Mouse (Mus musculus) CH12.LX (cell line): ENCODE results near the gene Ehf. TPM values are rescaled to one million over a fixed set of nuclear protein-coding genes. Genes with fewer than 3 reads are reported as not detected.

ENCODE experiments used
- DNase-seq: peaks from one replicate; pipeline ENCODE4 v3.0.0-alpha.2; 2013; ENCODE audit errors: extremely low read depth
- H3K27ac ChIP-seq: 2 replicates; pipeline ENCODE4 v1.5.1; 2012; ENCODE audit warnings: low read depth, mild to moderate bottlenecking, control low read depth, moderate library complexity; ENCODE audit not compliant: insufficient read depth
- H3K27me3 ChIP-seq: replicated peaks from 2 replicates; pipeline ENCODE3; 2012; ENCODE audit warnings: inconsistent platforms
- H3K36me3 ChIP-seq, 2 experiments: replicated peaks in 1 of 2; 2 replicates each; pipeline versions ENCODE3 to v1.6.1; 2012; ENCODE audit warnings: inconsistent platforms in 1 of 2, low read length in 1 of 2, mild to moderate bottlenecking in 1 of 2, mixed read lengths in 1 of 2, moderate library complexity in 1 of 2; ENCODE audit not compliant: control insufficient read depth in 1 of 2, insufficient read depth in 1 of 2
- H3K4me1 ChIP-seq, 2 experiments: 2 replicates each; pipeline ENCODE4 v1.6.1; 2012; ENCODE audit warnings: inconsistent platforms in 1 of 2, moderate library complexity in 1 of 2; ENCODE audit not compliant: insufficient read depth in 2 of 2, control insufficient read depth in 1 of 2
- H3K4me2 ChIP-seq: 2 replicates; pipeline ENCODE4 v1.6.1; 2012; ENCODE audit warnings: low read depth, mild to moderate bottlenecking, control low read depth; ENCODE audit not compliant: poor library complexity, insufficient read depth, severe bottlenecking
- H3K4me3 ChIP-seq, 3 experiments: fragments of 150-350 bp in 1 of 3; sonication (generic) in 1 of 3; replicated peaks in 1 of 3; 2 replicates each; pipeline versions ENCODE3 to v1.5.1; 2011 to 2012; ENCODE audit warnings: low read depth in 2 of 3, low read length in 2 of 3, mild to moderate bottlenecking in 2 of 3, moderate library complexity in 2 of 3, control low read depth in 1 of 3, improper control_type of control experiment in 1 of 3, inconsistent platforms in 1 of 3, mixed read lengths in 1 of 3; ENCODE audit not compliant: poor library complexity in 1 of 3
- H3K79me2 ChIP-seq: replicated peaks from 2 replicates; pipeline ENCODE4 v1.6.1; 2012; ENCODE audit warnings: mild to moderate bottlenecking, moderate library complexity; ENCODE audit not compliant: control insufficient read depth, poor library complexity, insufficient read depth, severe bottlenecking; ENCODE audit errors: extremely low read depth
- H3K9ac ChIP-seq: 2 replicates; pipeline ENCODE4 v1.6.1; 2012; ENCODE audit warnings: low read depth, mild to moderate bottlenecking, control low read depth, moderate library complexity; ENCODE audit not compliant: insufficient read depth
- H3K9me3 ChIP-seq: replicated peaks from 2 replicates; pipeline ENCODE3; 2012; ENCODE audit warnings: low read length, inconsistent platforms, mixed read lengths
- BHLHE40 ChIP-seq: IDR thresholded peaks from 2 replicates; pipeline ENCODE4 v1.6.1; 2011; ENCODE audit warnings: mild to moderate bottlenecking, low read depth, low read length, improper control_type of control experiment
- CHD1 ChIP-seq: IDR thresholded peaks from 2 replicates; pipeline ENCODE4 v1.6.1; 2012; ENCODE audit warnings: low read depth, low read length, improper control_type of control experiment, inconsistent platforms
- CTCF ChIP-seq, 2 experiments: IDR thresholded peaks in 1 of 2; conservative IDR thresholded peaks in 1 of 2; 2 replicates each; pipeline ENCODE4 v1.5.1; 2011 to 2012; ENCODE audit warnings: low read depth in 2 of 2, low read length in 2 of 2, improper control_type of control experiment in 1 of 2, inconsistent platforms in 1 of 2, mild to moderate bottlenecking in 1 of 2, moderate library complexity in 1 of 2
- E2F4 ChIP-seq: IDR thresholded peaks from 2 replicates; pipeline ENCODE4 v1.6.1; 2011; ENCODE audit warnings: low read depth, low read length, improper control_type of control experiment; ENCODE audit not compliant: insufficient replicate concordance
- EP300 ChIP-seq: IDR thresholded peaks from 2 replicates; pipeline ENCODE4 v1.6.1; 2011; ENCODE audit warnings: low read length, improper control_type of control experiment
- ETS1 ChIP-seq: conservative IDR thresholded peaks from 2 replicates; pipeline ENCODE4 v1.6.1; 2012; ENCODE audit warnings: low read depth, mild to moderate bottlenecking, inconsistent platforms, low read length, improper control_type of control experiment, moderate library complexity
- GABPA ChIP-seq: IDR thresholded peaks from 2 replicates; pipeline ENCODE4 v1.6.1; 2012; ENCODE audit warnings: low read depth, low read length, improper control_type of control experiment, inconsistent platforms; ENCODE audit not compliant: insufficient replicate concordance
- HCFC1 ChIP-seq: IDR thresholded peaks from 2 replicates; pipeline ENCODE4 v1.6.1; 2012; ENCODE audit warnings: low read depth, mild to moderate bottlenecking, inconsistent platforms, low read length, improper control_type of control experiment
- JUND ChIP-seq: conservative IDR thresholded peaks from 2 replicates; pipeline ENCODE4 v1.6.1; 2011; ENCODE audit warnings: low read depth, low read length, improper control_type of control experiment
- KAT2A ChIP-seq: IDR thresholded peaks from 2 replicates; pipeline ENCODE4 v1.6.1; 2012; ENCODE audit warnings: low read length, improper control_type of control experiment, inconsistent platforms; ENCODE audit not compliant: insufficient replicate concordance
- MAX ChIP-seq: IDR thresholded peaks from 2 replicates; pipeline ENCODE4 v1.6.1; 2011; ENCODE audit warnings: low read length, improper control_type of control experiment
- MEF2A ChIP-seq: IDR thresholded peaks from 2 replicates; pipeline ENCODE4 v1.6.1; 2014; ENCODE audit warnings: low read depth, mild to moderate bottlenecking, inconsistent platforms, low read length, improper control_type of control experiment, borderline replicate concordance
- MXI1 ChIP-seq: IDR thresholded peaks from 2 replicates; pipeline ENCODE4 v1.6.1; 2011; ENCODE audit warnings: mild to moderate bottlenecking, low read depth, low read length, improper control_type of control experiment
- MYC ChIP-seq: IDR thresholded peaks from 2 replicates; pipeline ENCODE4 v1.6.1; 2011; ENCODE audit warnings: low read depth, mild to moderate bottlenecking, improper control_type of control experiment, low read length
- PAX5 ChIP-seq: IDR thresholded peaks from 2 replicates; pipeline ENCODE4 v1.6.1; 2012; ENCODE audit warnings: low read length, inconsistent platforms, mixed read lengths
- POLR2AphosphoS2 ChIP-seq: IDR thresholded peaks from 2 replicates; pipeline ENCODE4 v1.6.1; 2011; ENCODE audit warnings: low read depth, low read length, improper control_type of control experiment
- SMC3 ChIP-seq: IDR thresholded peaks from 2 replicates; pipeline ENCODE4 v1.6.1; 2011; ENCODE audit warnings: low read depth, low read length, improper control_type of control experiment
- TBP ChIP-seq: conservative IDR thresholded peaks from 2 replicates; pipeline ENCODE4 v1.6.1; 2011; ENCODE audit warnings: low read depth, low read length, improper control_type of control experiment
- TCF12 ChIP-seq: IDR thresholded peaks from 2 replicates; pipeline ENCODE4 v1.6.1; 2014; ENCODE audit warnings: low read depth, mild to moderate bottlenecking, inconsistent platforms, low read length, improper control_type of control experiment
- USF2 ChIP-seq: conservative IDR thresholded peaks from 2 replicates; pipeline ENCODE4 v1.6.1; 2011; ENCODE audit warnings: low read depth, low read length, improper control_type of control experiment
- ZC3H11A ChIP-seq: IDR thresholded peaks from 2 replicates; pipeline ENCODE4 v1.6.1; 2012; ENCODE audit warnings: low read depth, mild to moderate bottlenecking, inconsistent platforms, low read length, improper control_type of control experiment
- ZKSCAN1 ChIP-seq: IDR thresholded peaks from 2 replicates; pipeline ENCODE4 v1.6.1; 2012; ENCODE audit warnings: low read depth, inconsistent platforms, low read length, improper control_type of control experiment, borderline replicate concordance
- ZMIZ1 ChIP-seq: IDR thresholded peaks from 2 replicates; pipeline ENCODE4 v1.6.1; 2012; ENCODE audit warnings: low read depth, mild to moderate bottlenecking, inconsistent platforms, low read length, improper control_type of control experiment
- ZNF384 ChIP-seq: IDR thresholded peaks from 2 replicates; pipeline ENCODE4 v1.6.1; 2012; ENCODE audit warnings: low read depth, low read length, improper control_type of control experiment, inconsistent platforms
- dilution Hi-C: fragments of 300-500 bp; cut with MboI; formaldehyde crosslinking; loops from 2 replicates; pipeline ENCODE4 v1.14.3; 2020; ENCODE audit warnings: low sequenced_read_pairs; ENCODE audit not compliant: extremely low pct_unique_long_range_greater_than_20kb, extremely low pct_ligation_motif_present
- in situ Hi-C: fragments of 300-500 bp; cut with MboI; formaldehyde crosslinking; loops from 3 replicates; pipeline ENCODE4 v1.14.3; 2019; ENCODE audit warnings: low sequenced_read_pairs, low pct_ligation_motif_present, low pct_unique_long_range_greater_than_20kb, mixed read lengths
- polyA plus RNA-seq: library from polyadenylated mRNA; unstranded; fragments of >175 nt; gene quantifications from 2 replicates; pipeline ENCODE4 v1.2.1, GENCODE M21; 2012; ENCODE audit warnings: low read depth; ENCODE audit not compliant: insufficient read length
- total RNA-seq, 2 experiments: library from RNA; depleted of rRNA; stranded (reverse); fragments of 300-350 nt in 1 of 2; fragments of >200 nt in 1 of 2; gene quantifications; 2 replicates each; pipeline ENCODE4 v1.2.3; 2012 to 2014

The Ehf gene
- total and polyA plus RNA-seq, 3 experiments, result 0.63 to 0.64 TPM; not detected in 1

DNA sequence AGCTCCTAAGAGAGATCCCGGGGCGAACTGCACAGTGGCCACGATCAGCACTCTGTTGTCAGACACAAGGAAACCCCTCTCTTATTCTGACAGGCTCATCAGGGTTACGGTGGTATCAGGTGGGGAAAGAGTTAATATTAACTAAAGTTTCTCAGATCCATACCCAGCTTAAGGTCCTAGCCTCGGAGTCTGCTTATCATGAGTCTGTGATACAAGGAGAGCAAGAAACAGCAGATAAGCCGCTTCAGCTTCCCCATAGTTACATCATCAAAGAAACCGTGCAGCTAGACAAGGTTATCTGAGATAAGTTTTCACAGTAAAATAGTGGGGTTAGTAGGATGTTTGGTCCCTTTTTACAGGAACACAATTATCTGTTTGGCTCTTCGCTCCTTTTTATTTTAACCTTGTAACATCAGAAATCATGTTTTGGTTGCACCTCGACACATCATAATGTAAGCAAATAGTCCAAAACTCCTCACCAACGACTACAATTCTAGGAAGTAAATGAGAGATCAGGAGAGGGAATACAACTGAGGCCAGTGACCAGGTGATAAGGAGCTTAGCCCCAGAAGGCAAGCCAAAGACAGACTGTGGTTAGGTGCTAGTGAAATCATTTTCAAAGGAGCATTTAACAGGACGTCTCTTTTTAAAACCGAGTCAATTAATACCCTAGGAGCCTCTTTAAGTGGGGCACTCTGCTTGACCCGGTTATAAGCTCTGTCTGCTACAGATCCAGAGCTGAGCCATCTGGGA lies 4.2 kb downstream of the Ehf start:
- Histone ChIP-seq H3K4me3 (no peak overlapping the region), H3K4me2 (no peak overlapping the region)
- in situ Hi-C loops, result no loop called here

DNA sequence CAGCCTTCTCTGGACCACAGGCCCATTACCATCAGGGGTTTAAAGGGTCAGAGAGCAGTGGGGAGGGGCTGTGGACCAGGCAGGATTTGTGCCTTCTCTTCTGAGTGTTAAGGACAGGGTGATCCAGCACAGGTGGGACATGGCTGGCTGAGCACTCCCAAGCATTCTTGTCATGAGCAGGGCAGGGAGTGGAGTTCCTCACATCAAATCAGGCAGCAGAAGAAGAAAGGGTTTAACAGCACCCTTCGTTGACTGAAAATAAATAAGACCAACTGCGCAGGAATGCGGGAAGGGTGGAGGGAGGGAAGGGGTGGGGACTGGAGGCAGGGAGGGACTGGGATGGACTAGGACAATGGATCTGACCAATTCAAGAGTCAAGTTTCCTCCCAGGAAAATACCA lies 8.6 kb downstream of the Ehf start:
- no peaks in the 10 kb centered on the region for H3K36me3 ChIP-seq
- no peak overlapping the region for H3K27ac ChIP-seq
- no peak overlapping the region for H3K4me3 ChIP-seq
- no peaks in the 10 kb centered on the region for H3K79me2 ChIP-seq
- peaks cover 4 to 20% of the 10 kb centered on the region in 2 experiments; a peak in 3 of 4 replicates for H3K4me1 ChIP-seq
- TF ChIP-seq ZNF384 (no peak), JUND (no peak), MYC (no peak), BHLHE40 (no peak), PAX5 (no peak), TCF12 (no peak), E2F4 (no peak), ZMIZ1 (no peak), CTCF (conservative IDR thresholded peaks at IDR 0.05 in 1 of 2, IDR thresholded peaks at IDR 0.05 in 1 of 2; ENCODE audit: low read depth in 2 of 2, low read length in 2 of 2) (no peak), EP300 (no peak), USF2 (no peak), ETS1 (no peak), TBP (no peak), GABPA (no peak), HCFC1 (no peak), MEF2A (no peak), ZC3H11A (no peak), CHD1 (no peak), MXI1 (no peak), ZKSCAN1 (no peak)
- H3K27me3 ChIP-seq, result peaks cover 1% of the 10 kb centered on the region
- DNase-seq, result no peak
- H3K9ac ChIP-seq, result no peak overlapping the region
- no peaks in the 10 kb centered on the region for H3K9me3 ChIP-seq
- in situ Hi-C loops, result no loop called here
- H3K4me2 ChIP-seq, result no peak overlapping the region
- dilution Hi-C loops, result no loop called here

More for the DNA sequence above, 4.2 kb downstream of the Ehf start:
- Histone ChIP-seq H3K27ac (no peak overlapping the region), H3K27me3 (no peaks in the 10 kb centered on the region), H3K79me2 (no peaks in the 10 kb centered on the region), H3K9ac (no peak overlapping the region), H3K9me3 (no peaks in the 10 kb centered on the region), H3K4me1 (peaks cover 0 to 35% of the 10 kb centered on the region in 2 experiments; a peak in 2 of 4 replicates), H3K36me3 (no peaks in the 10 kb centered on the region)
- no peak for DNase-seq
- no peak for TF ChIP-seq KAT2A
- no peak for TF ChIP-seq POLR2AphosphoS2
- no peak for TF ChIP-seq MAX
- no peak for TF ChIP-seq SMC3
- dilution Hi-C loops, result no loop called here
